Mouse (Mus musculus) adrenal gland, postnatal 25 days (tissue): ENCODE results near the gene Gm38394. TPM values are rescaled to one million over a fixed set of nuclear protein-coding genes. Genes with fewer than 3 reads are reported as not detected.

Source experiments
- DNase-seq: peaks from one replicate; pipeline ENCODE4 v3.0.0; 2021; ENCODE audit warnings: mixed read lengths
- total RNA-seq: library from RNA; stranded (reverse); gene quantifications from 2 replicates; pipeline ENCODE4 v1.2.3, GENCODE M21; 2021

Gm38394 gene
- total RNA-seq, 1 experiment from 2014 or later: 30.4 TPM

- no peak for DNase-seq
Observed at GRCm38 (mm10) chr1:133664203-133664970, 3.3 kb upstream of the Gm38394 start.

- no peak for DNase-seq
Observed at GRCm38 (mm10) chr1:133663427-133663826, 2.3 kb upstream of the Gm38394 start.

GRCm38 (mm10) chr1:133662941-133663340 lies 1.8 kb upstream of the Gm38394 start:
- DNase-seq: no peak

GRCm38 (mm10) chr1:133660466-133661202 lies 484 bp downstream of the Gm38394 start, which contains the start of gene Zbed6:
Gene Zbed6, minus strand, starts transcription at chr1:133660885.
- peak; percentile 73 for DNase-seq

GRCm38 (mm10) chr1:133658878-133659277 lies 2.2 kb downstream of the Gm38394 start:
- no peak for DNase-seq

GRCm38 (mm10) chr1:133656811-133657210 lies 4.3 kb downstream of the Gm38394 start:
- DNase-seq: no peak

GRCm38 (mm10) chr1:133653033-133653432 lies 8.1 kb downstream of the Gm38394 start:
- DNase-seq: no peak

GRCm38 (mm10) chr1:133650288-133651055 lies 10.6 kb downstream of the Gm38394 start:
- DNase-seq: no peak

GRCm38 (mm10) chr1:133645652-133646051 lies 15.5 kb downstream of the Gm38394 start:
- DNase-seq: no peak

- DNase-seq: no peak
Observed at GRCm38 (mm10) chr1:133641163-133641562, 20.0 kb downstream of the Gm38394 start.

GRCm38 (mm10) chr1:133638517-133638916 lies 22.6 kb downstream of the Gm38394 start:
- no peak for DNase-seq

GRCm38 (mm10) chr1:133632168-133632567 lies 28.9 kb downstream of the Gm38394 start:
- no peak for DNase-seq

GRCm38 (mm10) chr1:133625052-133625451 lies 36.1 kb downstream of the Gm38394 start:
- no peak for DNase-seq

- no peak for DNase-seq
Observed at GRCm38 (mm10) chr1:133618311-133618710, 42.8 kb downstream of the Gm38394 start.

GRCm38 (mm10) chr1:133617908-133618307 lies 43.2 kb downstream of the Gm38394 start:
- no peak for DNase-seq

- no peak for DNase-seq
Observed at GRCm38 (mm10) chr1:133613817-133614216, 47.3 kb downstream of the Gm38394 start.

- no peak for DNase-seq
Observed at GRCm38 (mm10) chr1:133611436-133611835, 49.7 kb downstream of the Gm38394 start.

- DNase-seq: no peak
Observed at GRCm38 (mm10) chr1:133610601-133611000, 50.5 kb downstream of the Gm38394 start.

GRCm38 (mm10) chr1:133609771-133610502 lies 51.2 kb downstream of the Gm38394 start, which contains the start of gene Snrpe:
Gene Snrpe, minus strand, starts transcription at chr1:133610291.
- DNase-seq: peak; percentile 98

GRCm38 (mm10) chr1:133603174-133603573 lies 57.9 kb downstream of the Gm38394 start:
- DNase-seq: no peak

- DNase-seq: no peak
Observed at GRCm38 (mm10) chr1:133596298-133597007, 64.7 kb downstream of the Gm38394 start.
